Mouse (Mus musculus) frontal cortex, postnatal 10 days (tissue): ENCODE data around the gene Aldh1a2.

Experiments used
- DNase-seq, 2 experiments: peaks; one replicate each; pipeline ENCODE4 v3.0.0; 2022; ENCODE audit warnings: low spot score in 2 of 2, mixed read lengths in 1 of 2

Gene Aldh1a2

DNA sequence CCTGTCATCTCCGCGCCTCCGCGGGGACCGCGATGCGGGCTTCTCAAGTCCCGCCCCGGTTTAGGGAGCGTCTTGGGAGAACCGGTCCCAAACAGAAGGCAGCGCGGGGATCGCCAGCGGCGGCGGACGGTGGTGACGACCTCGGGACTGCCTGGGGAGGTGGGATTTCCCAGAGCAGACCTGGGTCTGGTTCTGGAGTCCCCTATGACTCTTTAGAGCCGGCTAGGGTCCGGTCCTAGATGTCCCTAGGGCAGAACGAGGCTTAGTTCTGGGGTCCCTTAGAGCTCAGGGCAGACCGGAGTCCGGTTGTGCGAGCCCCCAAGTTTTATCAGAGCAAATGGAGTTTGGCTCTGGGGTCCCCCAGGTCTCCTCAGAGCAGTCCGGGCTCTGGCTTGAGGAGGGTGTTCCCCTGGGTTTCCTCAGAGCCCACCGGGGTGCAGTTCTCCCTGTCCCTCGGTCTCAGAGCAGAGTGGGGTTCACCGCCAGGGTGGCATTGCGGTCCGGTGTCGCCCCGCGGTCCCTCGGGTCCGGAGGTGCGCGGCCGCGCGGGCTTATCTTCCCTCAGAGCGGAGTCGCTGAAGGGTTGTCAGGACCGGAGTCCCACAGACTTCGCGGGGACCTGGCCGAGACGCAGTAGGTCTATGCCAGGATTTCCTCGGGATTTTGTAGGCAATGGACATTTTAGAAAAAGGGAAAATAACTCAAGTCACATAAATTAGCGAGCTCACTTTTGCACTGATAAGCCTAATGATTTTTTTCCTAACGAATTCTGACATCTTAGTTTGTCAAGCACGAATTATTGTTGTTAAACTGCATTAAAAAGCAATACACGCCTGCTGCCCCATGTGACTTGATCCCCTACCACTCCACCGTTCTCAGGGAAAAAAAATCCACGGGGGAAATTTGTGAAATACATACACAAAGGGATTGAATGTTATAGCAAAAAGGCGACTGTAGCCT is 727 bp downstream of the Aldh1a2 start:
- DNase-seq = peak in 1 of 2 experiments; percentile 10

DNA sequence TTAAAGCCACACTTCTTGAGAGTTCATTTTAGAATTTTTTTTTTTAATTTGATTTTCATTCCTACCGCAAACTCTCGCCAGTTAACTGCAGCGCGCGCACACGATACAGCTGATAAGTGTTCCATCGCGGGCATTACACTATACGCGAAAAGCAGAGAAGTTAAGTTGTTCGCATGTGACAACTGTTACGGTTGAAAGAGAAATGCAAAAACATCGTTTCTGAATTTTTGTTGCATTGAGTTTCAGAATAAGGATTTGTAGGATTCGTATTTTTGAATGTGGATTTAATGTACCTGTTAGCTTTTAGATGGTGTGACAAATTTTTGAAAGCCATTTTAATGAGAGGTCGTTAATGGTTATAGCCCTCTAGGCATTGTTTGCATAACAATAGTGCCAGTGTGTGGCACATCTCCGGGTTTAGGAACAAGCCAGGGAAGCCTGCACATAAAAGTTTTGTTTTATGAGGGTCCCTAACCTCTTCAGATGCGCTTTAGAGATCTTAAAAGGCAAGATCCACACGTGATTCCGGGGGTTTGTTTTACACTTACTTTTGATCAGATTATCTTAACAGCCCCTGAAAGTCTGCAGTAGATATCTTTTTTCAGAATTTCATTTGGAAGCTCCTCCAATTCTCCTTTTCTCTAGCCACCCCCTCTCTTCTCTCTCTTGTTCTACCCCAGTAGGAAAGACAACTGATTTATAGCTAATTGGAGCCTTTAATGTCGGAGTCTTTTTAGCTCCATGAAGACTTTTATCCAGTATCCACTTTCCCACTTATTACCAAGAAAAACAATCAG is 1.6 kb downstream of the Aldh1a2 start:
- no peak for DNase-seq

DNA sequence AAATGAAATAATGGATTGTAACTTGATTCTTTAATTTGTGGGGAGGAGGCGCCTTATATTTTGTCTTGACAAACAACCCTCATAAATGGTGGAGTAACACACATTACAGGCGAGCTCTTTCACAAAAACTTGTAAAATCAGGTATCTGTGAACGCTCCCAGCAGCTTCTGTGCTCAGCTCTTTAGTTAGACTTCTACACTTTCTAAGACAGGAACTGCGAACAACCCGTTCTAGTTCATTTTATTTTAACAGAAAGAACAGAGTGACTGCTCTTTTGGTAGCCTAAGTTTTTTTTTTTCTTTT is 2.2 kb downstream of the Aldh1a2 start:
- no peak for DNase-seq

DNA sequence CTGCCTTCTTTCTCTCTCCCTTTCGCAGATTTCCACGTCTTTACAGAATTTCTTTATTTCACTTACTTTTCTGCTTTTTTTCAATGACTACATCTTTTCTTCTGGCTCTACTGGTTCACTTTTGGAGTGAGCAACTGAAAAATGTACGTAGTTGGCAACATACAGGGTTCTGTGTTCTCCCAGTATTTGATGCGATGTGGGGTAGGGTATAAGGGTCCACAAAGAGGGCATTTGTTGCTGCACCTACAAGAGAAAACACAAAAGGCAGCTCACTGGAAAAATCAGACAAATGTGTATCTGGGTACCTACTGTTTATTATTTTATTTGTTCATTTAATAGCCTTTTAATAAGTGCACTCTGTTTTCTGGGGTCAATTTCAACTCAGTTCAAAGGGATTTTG is 3.6 kb downstream of the Aldh1a2 start:
- no peak for DNase-seq

DNA sequence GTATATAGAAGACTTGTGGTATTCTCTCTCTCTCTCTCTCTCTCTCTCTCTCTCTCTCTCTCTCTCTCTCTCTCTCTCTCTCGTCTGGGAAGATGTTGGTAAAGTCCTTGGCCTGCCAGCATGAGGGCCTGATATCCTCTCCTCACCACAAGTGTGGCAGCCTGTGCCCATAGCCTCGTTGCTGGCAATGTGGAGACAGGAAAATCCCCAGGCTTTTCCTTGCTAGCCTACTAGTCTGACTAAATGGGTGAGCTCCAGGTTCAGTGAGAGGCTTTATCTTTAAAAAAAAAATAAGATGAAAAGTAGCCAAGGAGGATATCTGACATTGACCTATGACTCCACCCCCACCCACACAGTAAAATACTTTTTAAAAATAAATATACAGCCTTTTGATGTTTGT is 4.8 kb downstream of the Aldh1a2 start:
- DNase-seq = no peak

DNA sequence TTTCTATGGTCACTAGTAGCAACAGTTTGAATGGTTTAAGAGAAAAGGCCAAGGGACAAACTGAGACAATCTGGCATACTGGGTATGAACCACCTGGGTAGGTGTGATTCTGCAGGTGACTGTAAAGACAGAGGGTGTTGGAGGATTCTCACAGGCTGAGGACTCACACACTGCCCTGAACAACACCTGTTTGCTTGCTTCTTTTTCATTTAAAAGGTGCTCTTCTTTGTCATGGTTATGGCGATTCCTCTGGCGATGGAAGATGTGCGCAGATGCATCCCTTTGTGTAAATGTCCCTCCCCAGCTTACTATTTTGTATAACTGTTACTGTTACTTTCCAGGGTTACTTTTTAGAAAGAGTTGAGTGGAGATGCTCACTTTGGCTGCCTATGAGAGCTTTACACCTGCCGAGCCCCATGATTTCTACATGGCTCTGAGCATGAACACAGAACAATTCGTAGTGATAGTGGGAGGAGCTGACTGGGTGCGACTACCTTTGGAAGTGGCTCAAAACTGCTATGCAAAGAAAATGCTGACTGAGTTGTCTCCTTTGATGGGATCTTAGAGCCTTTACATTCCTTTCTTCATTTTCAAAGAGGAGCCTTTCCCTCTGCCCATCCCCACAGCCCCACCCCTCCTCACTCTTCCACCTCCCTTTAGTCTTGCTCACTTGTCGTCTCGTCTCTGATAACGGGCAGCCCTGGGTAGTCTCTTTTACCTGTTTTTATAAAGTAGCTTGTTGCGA is 11.8 kb downstream of the Aldh1a2 start:
- no peak for DNase-seq

DNA sequence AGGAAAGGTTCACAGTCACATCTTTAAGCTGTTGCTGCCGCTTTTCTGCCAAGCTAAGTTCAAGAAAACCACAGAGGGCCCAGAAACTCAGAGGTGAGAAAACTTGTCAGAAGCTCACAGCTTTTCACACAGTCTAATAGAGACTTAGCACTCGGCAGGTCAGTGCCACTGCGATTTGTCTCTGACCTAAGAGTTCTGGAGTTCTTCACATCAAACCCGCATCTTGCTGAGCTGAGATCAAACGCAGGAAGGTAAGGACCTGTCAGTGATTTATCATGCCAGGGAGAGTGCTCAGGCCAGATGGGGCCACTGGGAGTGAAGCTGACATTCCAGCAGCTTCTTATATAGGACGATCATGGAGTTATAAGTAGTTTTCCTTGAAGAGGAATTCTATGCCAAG is 14.4 kb downstream of the Aldh1a2 start:
- no peak for DNase-seq

DNA sequence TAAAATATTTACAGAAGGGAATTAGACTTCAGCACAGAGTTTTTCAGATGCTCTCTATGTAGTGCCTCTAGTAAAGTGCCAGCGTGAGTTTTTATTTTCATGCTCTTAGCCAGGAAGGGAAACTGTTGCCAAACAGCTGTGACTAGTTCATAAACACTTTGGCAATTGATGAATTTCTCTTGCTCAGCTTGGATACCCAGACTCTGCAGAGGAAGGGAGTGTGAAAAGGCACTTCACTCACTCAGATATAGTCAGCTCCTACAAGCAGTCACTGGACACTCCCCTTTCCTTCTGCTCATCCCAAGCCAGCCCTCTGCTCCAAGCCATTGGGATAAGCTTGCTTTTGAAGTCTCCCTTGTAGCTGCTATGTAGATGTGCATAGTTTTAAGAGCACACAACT is 21.0 kb downstream of the Aldh1a2 start:
- DNase-seq = no peak

DNA sequence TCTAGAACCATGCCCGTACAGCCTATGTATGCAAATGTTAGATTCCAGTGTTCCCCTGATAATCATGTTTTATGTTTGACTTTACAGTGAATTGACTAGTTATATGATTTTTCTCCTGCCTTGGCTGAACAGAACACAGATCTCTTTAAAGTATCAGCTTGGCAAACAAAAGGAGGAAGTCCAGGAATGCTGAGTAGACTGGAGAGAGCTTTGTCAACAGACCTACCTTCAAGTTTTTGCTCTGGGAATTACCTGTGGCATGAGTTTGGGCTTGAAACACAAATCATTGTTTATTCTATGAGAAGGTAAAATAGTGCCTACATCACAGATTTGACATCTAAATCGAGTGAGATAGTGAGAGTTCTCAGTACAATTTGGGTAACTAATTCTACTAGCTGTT is 24.3 kb downstream of the Aldh1a2 start:
- DNase-seq = no peak

DNA sequence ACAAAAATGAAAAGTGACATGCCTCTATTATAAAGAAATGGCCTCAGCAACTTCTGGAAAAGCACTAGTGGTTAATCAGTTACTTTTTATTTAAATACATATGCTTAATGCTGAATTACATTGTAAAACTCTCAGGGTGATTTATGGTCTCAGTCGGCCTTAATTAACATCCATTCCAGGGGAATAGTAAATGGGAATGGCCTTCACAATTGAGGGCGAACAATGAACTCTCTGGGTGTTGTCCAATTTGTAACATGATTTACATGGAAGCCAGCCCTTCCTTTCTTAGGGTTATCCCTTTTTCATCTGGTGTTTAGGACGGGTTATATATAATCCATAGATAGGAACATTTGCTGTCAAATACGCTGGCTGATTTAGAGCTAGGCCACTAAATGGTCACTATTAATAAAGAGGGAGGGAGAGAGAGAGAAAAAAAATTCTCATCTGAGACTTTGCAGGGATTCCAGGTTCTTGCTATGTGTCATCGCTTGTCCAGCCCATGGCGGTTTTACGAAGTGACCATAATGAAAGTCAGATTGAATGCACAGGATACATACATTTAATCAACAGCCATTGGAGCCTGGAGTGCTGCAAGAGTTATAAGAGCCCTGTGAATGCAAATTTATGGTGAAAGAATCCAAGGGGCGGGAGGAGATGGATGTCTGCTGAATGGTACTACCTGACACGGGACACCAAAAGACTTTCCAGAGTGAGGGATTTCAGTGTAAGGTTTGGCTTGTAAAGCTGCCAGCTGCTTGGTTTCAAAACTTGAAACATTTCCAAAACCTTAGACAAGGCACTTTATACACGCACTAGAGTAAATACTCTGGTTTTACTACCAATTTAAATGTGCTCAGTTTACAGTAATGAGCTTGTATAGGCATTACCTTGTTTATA is 26.2 kb downstream of the Aldh1a2 start:
- no peak for DNase-seq

DNA sequence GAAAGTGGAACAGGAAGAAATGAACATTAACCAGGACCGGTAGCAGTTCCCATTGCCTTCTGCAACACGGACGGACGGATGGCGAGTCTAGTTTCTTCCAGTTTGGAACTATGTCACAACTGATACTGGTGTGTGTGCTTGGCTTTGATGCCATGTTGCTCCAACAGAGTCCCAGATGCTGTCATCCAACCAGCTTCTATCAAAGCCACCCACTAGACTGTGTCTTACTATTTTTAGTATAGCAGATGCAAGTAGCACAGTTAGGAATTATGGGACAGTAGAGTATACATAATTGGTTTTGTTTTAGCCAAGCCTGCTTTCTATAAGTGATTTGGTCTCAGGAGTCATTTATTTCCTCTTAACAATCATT is 26.8 kb downstream of the Aldh1a2 start:
- no peak for DNase-seq

DNA sequence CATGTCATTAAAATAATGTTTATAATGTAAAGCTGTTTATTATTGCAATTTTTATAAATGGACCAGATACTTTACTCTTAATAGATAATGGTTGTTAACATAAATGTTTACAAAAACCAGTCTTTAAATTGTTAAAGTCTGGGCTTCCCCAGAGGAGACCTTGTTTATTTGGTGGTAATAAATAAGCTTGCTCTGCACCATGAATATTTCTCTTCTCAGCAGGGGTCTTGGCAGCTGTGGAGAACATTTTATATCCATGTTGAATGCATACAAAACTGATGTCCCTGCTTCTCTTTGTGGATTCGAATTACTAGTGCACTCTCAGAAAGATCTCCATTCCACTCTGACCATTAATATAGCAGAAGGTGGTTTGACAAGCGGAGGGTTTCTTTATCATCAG is 38.8 kb downstream of the Aldh1a2 start:
- no peak for DNase-seq

DNA sequence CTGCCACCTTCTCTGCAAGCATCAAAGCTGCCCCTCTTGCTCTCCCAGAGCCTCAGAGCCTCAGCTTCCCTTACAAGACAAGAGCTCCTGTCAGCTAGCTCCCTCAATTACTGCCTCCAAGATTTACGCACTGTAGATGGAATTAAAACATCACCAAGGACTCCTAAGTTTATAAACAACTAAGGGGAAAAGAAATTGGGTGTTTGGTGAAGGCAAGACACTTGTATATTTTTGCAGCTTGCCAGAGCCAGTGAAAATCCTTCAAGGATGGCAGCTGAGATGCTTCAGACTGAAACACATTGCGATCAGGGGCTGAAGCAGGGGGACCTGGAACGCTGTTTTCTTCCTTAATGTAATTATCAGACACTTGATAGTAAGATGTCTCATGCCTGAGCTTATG is 47.1 kb downstream of the Aldh1a2 start:
- DNase-seq = no peak

DNA sequence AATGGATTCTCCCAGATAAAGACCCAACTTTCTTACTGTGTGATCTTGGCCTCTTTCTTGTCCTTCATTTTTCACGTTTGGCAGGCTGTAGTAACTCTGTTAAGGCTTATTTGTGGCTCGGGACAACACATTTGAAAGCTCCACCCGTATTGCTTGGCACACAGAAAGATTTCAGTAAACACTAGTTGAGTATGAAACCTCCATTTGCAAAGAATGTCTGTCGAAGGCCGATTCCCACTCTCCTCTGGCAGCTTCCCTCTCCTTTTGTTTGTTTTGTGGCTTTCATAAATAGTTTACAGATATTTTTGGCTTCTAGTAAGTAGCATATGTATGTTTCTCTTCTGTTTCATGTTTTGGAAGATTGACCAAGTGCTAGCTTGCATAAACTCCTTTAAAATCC is 54.1 kb downstream of the Aldh1a2 start:
- no peak for DNase-seq

DNA sequence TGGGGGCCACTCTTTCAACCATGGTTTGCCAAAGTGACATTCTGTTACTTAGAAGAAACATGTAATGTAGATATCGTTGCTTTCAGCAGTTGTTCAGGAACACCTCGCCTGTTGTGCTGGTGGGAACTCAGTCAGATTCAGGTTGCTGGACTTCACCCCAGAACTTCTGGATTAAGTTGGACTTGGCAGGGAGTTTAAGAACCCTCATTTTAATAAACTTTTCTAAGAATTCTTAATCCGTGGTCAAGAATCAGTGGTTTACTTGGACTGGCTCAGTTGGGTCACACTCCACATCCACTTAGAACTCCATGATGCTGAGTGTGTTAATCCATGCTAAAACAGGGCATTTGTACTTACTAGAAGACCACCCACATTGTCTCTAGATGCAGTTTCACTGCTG is 54.6 kb downstream of the Aldh1a2 start:
- no peak for DNase-seq

DNA sequence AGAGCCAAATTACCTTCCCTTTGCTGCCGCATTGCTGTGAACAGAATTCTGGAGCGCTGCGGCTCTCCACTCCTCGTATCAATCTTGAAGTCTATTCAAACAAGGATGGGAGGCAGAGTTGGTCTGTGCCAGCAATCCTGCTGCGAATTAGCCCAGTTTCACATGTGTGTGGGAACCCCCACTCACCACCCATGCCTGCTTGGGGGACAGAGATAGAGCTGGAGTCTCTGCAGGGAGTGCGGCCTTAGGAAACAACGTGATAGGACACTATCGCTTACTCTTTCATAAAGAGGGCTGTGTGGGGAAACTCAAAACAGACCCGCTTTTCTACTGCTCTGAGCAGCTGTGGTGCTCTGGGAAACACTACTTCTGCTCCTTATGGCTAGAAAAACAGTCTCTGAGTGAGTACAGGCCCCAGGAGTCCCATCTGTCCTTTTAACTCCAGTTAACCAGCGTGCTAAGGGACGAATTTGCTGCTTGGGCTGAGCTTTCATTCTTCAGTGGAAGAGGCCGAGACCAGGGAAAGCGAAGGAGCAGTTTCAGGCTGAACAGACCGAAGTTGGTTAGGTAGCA is 60.6 kb downstream of the Aldh1a2 start:
- peak in 1 of 2 experiments; percentile 9 for DNase-seq

DNA sequence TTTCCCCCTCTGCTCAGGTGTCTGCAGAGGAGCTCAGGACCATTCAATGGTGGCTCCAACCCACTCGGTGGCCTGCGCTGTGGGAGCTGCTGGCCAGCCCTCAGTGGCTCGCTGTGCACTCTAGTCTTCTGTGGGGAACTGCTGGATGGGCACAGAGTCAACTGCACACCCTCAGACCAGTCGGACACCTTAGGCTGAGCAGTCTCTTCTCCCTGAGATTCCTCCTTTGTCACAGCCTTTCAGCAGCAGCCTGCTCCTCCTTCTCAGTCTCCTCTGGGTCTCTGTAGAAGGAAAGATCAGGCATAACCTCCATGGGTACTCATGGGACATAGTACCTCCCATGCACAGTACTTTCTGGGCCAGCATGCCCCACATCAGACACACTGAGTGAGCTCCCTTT is 63.2 kb downstream of the Aldh1a2 start:
- no peak for DNase-seq

DNA sequence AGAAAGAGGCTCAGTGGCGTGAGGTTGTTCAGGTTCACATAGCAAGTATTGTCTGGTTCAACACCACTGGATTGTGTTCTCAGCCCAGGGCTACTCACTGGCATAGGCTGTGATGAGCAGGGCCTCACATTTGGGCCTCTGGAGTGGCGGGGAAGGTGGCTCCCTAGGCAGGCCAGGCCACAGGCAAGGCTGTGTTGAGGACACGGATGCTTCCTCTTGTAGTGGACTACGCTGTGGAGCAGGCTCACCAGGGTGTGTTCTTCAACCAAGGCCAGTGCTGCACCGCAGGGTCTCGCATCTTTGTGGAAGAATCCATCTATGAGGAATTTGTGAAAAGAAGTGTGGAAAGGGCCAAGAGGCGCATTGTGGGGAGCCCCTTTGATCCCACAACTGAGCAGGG is 67.6 kb downstream of the Aldh1a2 start:
- DNase-seq = no peak

DNA sequence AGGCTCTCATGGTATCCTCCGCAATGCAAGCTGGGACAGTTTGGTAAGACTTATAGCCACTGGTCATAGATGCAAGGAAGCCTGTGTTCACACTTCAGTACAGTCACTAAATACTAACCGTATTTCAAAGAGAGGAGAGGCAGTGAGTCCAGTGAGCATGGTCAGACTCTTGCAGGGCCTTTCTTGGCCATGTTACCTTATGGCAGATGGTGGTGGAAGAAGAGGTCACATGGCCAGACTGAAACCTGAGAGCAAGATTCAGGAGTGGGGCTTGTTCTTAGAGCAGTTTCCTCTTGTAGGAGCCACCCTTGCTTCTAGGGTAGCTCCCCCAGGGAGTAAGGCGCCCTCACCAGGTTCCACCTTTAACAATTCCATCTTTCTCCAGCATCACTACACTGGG is 69.6 kb downstream of the Aldh1a2 start:
- no peak for DNase-seq

DNA sequence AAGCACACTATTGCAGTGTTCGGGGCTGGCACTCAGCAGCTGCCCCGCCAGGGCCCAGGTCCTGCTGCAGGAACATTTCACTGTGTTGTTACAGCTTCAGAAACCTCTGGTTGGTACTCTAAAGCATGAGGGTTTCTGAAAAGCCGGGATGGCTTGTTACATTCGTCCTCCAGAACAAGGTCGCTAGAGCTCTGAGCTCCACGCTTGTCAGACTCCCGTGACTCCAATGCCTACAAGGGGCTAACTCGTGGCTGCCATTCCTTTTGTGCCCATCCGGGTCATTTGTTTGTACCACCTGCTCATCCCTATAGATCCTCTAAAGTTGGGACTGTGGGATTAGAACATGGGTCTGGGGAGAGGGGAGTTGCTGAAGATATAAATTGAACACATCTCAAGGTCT is 70.8 kb downstream of the Aldh1a2 start:
- DNase-seq = no peak

DNA sequence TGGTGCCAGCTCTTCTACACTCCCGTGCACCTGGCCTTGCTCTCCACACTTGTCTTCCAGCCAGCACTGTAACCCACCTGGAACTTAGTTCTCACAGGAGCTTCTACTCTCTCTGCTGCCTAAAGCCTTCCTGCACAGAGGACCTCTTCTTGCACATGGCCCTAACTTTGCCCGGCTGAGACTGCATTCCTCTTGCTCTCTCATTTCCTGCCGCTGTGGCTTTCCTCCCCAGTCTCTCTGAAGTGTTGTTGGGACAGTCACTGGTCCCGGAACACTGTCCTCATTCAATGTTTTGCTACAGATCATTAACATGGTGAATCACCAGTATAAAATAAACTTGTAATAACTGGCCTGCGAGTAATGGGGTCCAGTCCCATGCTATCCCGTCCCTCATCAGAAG is 73.1 kb downstream of the Aldh1a2 start:
- DNase-seq = no peak
